Mouse (Mus musculus): ENCODE measurements around the gene Pcnx3.

GRCm38 (mm10) chr19:5728631-5729443, 40.1 kb upstream of the Pcnx3 start:
- TF ChIP-seq CTCF (conservative IDR thresholded peaks at IDR 0.05 in 1 of 2, IDR thresholded peaks at IDR 0.05 in 1 of 2; ENCODE audit: low read depth in 2 of 2, low read length in 2 of 2) (no peak), EP300 (IDR thresholded peaks at IDR 0.05; ENCODE audit: low read length) (no peak), SIN3A (IDR thresholded peaks at IDR 0.05; ENCODE audit: low read length) (no peak), POLR2A (IDR thresholded peaks at IDR 0.05; ENCODE audit: low read depth, low read length) (no peak), GABPA (IDR thresholded peaks at IDR 0.05; ENCODE audit: insufficient replicate concordance, low read depth, low read length) (no peak), TBP (conservative IDR thresholded peaks at IDR 0.05; ENCODE audit: low read depth, low read length) (no peak), MAFK (IDR thresholded peaks at IDR 0.05; ENCODE audit: insufficient replicate concordance, low read length) (no peak)
